Mouse (Mus musculus) right cerebral cortex, postnatal 25 days (tissue): Measurements from ENCODE around the gene Plpp3.

ENCODE experiments used
- DNase-seq: peaks from one replicate; pipeline ENCODE4 v3.0.0; 2022

The Plpp3 gene

GRCm38 (mm10) chr4:105190826-105191225, 33.7 kb downstream of the Plpp3 start:
- DNase-seq = no peak

DNA sequence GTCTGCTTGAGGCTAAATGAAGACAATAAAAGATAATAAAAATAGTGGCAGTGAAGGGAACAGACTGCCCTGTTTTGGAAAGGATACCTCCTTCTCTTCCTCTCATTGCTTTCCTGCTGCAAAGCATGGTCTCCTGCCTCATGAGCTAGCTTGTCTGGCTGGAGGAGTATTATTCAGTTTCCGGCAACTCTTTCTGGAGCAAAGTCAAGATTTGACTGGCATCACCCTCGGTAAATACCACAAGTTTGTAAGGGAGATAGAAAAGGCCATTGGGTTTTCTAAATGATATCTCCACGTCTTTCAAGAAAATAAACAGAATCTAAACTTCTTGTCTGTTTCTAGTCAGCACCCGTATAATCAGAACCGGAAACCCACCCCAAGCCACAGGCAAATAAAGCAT, 34.4 kb downstream of the Plpp3 start:
- DNase-seq = no peak

DNA sequence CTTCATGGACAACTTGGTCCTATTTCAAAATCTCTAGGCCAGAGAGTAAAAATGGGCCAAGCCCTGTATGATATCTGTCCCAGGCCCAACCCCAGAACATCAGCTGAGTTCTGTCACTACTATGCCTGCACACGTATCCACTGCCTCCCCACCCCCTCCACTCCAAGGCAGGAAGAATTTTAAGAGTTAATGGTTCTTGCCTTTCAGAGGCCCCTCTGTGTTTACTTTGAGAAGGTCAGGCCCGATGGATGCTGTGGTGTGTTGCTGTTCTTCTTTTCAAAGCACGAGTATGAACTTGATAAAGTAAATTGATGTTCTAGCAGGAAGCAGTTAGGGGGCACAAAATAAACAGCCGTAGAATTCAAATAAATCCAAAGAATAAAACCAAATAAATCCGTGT, 35.5 kb downstream of the Plpp3 start:
- no peak for DNase-seq

GRCm38 (mm10) chr4:105195256-105195655, 38.1 kb downstream of the Plpp3 start:
- no peak for DNase-seq

DNA sequence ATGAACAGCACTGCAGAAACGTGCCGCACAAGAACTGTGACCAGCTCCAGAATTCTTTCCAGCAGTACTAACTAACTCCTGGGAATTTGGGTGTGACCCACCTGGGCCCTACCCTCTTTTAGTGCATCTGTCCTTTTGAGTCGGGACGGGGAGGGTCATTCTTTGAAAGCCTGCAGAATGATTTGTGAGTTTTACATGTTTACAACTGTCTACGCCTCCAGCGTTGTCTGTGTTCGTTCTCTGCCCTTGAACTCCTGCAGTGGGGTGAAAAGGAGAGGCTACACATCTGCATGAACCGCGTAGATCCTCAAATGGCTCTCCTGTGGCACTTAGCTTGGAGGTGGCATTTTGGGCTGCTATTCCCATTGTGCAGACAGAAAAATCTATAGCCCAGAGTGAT, 39.0 kb downstream of the Plpp3 start:
- no peak for DNase-seq

- no peak for DNase-seq
These were observed 40.0 kb downstream of the Plpp3 start for GRCm38 (mm10) chr4:105196993-105197765.

GRCm38 (mm10) chr4:105198696-105199095, 41.5 kb downstream of the Plpp3 start:
- DNase-seq = no peak

DNA sequence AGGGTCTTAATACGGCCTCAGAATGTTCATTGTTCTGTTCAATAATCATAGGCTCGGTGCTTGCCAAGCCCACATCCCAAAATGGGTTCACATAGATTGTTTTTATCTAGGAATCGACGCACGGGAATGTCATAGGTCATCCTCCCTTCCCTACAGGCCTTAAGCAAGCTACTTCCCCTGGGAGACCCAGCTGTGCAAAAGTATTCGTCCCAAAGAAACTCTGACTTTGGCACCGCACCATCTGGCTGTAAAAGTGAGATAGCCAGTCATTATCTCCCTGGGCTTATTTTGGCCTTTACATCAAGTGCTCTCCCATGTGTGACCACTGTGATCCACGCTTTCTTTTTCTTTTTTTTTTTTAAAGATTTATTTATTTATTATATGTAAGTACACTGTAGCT, 42.2 kb downstream of the Plpp3 start:
- no peak for DNase-seq

GRCm38 (mm10) chr4:105200624-105201524, 43.7 kb downstream of the Plpp3 start:
- DNase-seq = no peak

DNA sequence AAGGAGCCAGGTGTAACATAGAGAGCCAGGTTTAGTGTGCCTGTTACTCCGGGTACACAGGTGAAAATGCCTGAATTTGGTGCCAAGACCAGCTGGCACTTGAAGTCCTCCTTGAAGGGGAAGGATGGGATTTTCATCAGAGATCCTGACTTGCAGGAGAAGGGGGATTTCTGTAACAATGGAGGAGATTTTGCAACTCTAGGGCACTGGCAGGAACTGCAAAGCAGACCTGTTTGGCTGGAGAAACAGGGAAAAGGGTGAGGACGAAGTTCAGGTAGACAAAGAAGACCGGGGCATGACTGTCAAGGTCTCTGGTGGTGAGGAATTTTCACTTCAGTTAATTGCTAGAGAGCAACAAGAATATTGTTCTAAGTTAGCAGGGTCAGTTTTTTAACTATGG, 45.3 kb downstream of the Plpp3 start:
- no peak for DNase-seq

- peak; percentile 14 for DNase-seq
These were observed 46.2 kb downstream of the Plpp3 start for GRCm38 (mm10) chr4:105203303-105203761.

GRCm38 (mm10) chr4:105204071-105204470, 46.9 kb downstream of the Plpp3 start:
- no peak for DNase-seq

- DNase-seq = no peak
These were observed 48.1 kb downstream of the Plpp3 start for GRCm38 (mm10) chr4:105205045-105205851.

DNA sequence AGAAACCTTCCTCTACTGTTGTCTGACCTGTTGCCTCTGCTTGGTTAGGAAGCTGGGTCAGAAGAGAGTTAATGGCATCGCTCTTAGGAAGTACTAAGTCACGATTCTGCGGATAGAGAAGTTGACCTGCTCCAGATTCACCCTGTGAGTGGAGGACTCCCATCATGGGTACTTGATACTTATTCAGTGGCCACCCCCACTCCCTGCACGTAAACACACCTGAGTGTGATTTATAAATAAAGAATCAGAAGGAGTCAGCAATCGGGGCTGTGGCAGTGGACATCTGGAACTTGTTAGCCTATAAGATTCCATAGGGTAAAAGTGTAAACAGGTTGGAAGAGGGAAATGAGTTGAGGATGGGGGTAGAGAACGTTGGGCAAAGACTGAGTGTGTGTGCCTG, 49.0 kb downstream of the Plpp3 start:
- no peak for DNase-seq

DNA sequence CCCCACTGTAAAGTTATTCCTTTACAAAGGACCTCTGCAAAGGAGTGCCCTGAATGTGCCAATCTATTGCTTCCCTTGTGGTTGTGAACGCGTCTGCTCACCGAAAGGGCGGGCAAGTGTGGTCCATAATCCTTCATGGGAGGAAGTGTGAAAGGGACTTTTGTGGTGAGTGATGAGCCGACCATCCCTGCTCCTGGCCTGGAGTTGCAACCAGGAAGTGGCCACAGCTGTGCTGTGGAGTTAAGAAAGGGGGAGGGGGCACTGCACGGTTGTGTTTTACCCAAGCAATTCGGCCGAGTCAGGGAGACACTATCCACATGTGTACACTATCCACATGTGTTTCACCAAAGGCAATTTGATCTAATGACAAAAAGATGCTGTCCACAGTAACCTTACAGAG, 49.8 kb downstream of the Plpp3 start:
- no peak for DNase-seq

GRCm38 (mm10) chr4:105207641-105208040, 50.5 kb downstream of the Plpp3 start:
- DNase-seq = no peak

GRCm38 (mm10) chr4:105208977-105209376, 51.8 kb downstream of the Plpp3 start:
- DNase-seq = no peak

DNA sequence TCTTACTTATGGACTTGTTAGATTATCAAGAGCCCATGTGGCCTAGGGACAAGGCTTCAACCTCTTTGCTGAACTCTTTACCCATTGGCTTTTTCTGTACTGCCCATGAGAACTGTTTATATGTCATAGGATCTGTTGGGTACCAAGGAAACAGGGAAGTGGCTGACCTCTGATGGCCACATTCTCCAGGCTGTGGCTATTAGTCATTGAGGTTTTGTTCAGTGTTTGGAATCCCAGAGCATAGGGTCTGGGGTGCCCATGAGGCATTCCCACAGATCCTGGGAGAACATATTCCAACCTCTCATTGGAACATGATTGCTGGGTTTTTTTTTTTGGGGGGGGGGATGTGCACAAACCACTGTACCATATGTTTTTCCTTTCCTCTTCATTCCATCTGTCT, 56.2 kb downstream of the Plpp3 start:
- DNase-seq = no peak

DNA sequence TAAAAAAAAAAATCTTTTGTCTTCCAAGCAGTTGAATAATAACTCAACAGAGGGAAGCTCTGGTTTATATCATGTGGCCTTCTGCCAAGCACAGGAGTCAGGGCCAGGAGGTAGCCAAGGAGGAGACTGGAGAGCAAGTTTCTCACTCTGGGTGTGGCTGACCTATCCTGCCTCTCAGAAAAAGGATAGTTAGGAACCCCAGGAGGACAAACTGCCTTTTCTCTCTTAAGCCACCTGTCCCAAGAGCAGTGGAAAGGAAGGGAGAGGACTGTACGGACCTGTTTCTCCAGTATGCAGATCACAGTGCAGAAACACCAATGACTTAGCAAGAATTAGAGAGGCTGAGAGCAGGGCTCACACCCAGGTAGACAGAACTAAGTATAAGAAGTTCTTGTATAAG, 57.3 kb downstream of the Plpp3 start:
- no peak for DNase-seq

DNA sequence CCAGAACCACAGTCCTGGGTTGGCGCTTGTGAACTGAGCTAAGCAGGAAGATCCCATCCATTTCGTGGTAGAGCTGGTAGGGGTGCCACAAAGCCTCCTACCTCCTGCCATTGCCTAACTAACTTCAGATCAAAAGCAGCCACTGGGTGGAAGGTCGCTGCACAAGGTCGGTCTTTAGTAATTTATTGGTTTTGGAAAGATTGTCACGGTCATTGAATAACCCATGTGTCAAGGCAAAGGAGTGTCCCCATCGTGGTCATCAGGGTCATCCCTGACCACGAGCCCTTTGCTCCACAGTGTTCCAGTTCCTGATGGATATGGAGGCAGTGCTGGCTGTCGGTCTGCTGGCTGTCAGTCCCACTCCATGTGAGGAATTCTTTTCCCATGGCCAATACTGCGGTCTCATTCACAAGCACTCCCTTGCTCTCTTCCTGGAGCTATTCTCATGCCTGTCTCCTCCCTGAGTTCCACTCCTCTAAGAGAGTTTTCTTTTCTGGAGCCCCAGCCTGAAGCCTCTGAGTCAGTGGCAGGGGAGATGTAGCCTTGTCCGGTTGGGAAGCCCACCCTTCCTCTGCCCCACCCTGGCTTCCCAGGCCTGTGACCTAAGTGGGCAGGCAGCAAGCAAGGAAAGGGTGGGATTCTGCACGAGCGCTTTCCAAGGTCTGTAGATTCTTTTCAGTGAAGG, 58.7 kb downstream of the Plpp3 start:
- no peak for DNase-seq

DNA sequence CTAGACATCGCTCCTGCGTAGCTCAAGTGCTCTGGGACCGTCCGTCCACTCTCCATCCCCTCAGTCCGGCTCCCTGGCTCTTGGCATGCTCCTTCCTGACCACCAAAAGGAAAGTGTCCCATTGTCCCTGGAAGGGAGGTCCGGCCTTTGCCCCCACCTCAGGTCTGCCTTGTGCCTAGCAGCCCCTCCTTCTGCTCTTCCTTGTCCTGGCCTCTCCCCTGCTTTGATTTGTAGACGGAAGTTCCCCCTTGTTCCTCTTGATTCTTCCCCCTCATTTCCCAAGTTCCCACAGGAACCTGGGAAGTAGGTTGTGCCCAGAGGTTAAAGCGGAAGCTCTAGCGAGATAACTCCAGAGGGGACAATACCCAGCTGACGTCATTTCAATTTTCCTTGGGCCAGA, 61.1 kb downstream of the Plpp3 start:
- no peak for DNase-seq

- no peak for DNase-seq
These were observed 62.2 kb downstream of the Plpp3 start for GRCm38 (mm10) chr4:105219316-105219715.

DNA sequence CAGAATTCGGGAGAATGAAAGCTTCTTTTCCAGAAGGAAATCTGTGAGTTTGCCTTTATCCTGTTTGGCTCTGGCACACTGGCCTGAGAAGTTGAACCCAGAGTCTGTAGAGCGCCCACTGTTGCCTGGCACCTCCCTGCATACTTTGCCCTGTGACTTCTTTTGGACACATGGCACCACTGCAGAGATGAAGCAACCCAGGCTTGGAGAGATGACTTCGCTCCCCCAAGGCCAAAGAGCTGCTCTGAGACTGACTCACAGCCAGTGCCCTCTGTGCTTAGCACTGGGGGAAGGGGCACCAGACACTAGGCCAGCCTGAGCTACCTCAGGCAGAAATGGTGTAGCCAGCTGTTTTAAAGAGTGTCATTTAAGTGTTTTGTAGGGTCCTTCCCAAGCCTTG, 63.7 kb downstream of the Plpp3 start:
- no peak for DNase-seq
